Mouse (Mus musculus) CD4-positive naive resting alpha-beta T cell, adult 76 days (primary cell): ENCODE results near the gene Gm45808. TPM values are rescaled to one million over a fixed set of nuclear protein-coding genes. Genes with fewer than 3 reads are reported as not detected.

Experiments used
- total RNA-seq: library from RNA; stranded (reverse); gene quantifications from one replicate; pipeline ENCODE4 v1.2.4, GENCODE M21; 2023

Gene Gm45808
- not detected for total RNA-seq

DNA sequence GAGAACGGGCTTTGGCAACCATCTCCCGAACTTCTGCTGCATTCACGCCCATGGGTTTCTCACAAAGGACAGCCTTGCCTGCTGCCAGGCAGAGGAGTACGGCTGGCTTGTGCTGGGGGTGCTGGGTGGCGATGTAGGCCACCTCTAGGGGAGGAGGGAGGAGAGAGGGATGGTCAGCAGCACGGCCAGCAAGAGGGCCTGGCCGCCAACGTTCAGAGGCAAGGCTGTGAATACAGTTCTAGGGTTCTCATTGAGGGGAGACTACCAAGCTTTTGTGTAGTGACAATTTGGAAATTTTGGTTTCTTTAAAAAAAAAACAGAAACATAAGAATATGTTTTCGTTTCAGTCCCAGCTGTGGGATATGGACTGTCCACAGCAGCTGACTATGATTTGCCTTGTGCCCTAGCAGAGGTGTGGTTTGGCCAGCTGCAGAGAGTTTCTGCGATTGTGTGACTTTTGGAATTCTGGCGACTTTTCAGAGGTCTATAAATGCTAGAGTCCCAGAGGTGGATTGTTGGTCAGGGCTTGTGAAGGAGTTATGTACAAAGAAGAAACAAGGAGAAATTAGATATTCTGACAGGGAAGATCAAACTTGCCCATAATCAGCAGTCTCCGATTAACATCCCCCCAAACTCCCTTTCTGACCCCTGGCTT is at the start of gene Gm45808:
Gene Gm45808, minus strand, starts transcription at position 51 of the 655 bp plus-strand sequence.

DNA sequence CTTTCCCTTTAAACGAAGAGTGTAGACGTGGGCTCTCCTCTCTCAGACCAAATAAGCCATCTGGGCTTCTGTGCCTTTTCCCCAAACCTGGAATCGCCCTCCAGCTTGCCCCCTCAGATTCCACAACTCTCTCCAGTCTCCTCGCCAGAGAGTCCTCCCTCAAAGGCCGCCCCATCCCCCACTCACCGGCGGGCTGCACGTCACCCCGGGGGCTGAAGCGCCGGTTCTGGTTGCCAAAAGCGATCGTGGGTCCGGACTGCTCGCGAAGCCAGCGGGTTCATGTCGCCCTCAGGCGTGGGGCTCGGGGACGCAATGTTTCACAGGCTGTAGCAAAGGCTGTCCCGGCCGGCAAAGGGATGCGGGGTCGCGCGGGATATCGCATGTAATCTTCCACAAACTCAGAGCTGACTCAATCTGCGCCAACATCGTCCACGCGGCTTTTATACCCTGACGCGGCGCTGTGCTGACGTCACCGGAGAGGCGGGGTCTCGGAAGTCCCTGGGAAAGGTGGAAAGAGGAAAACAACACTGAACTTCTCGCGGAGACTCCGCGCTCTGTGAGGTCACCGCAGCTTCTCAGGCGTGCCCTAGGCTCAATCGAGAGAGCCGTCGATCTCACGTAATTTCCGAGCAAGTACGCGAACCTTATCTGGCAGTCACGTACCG is 39.3 kb upstream of the Gm45808 start, which contains the start of the genes Ppp1r15a and Plekha4:
Gene Ppp1r15a, minus strand, starts transcription at position 460 of the 665 bp plus-strand sequence.
Gene Plekha4, plus strand, starts transcription at position 522 of the 665 bp plus-strand sequence.

DNA sequence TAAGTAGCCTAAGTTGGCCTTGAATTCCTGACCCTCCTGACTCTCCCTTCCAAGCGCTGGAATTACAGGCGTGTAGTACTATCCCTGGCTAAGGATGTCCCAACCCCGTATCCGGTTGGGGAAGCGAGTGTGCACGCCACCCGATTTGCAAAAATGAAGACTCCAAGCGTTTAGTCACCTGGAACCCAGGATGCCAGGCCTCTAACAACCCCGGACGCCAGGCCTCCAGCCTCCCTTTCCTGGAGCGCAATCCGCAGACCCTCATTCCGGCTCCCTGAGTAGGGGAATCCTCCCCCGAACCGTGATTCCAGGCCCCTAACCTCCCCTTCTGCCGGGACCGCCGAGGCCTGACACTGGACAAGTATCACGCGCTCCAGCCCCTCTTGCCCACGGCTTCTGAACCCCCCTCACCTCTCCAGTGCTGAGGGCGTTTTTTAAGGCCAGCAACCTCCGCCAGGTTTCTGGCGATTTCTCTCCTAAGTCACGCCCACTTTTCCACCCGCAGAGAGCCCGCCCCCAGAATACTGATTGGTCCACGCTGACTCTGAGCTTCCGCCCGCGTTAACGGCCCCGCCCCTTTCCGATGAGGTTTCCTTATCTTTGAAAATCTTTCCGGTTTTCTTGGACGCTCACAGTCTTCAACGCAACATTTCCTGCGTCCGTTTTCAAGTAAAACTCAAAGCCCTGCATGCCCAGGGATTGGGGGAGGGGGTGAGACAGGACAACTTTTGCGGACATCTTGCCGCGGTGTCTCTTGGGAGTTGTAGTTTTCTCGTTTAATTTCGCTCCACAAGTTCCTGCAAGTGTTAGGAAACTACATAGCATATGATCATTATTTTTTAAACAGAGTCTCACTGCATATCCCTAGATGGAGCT is 23.5 kb upstream of the Gm45808 start, which contains the start of gene Nucb1:
Gene Nucb1, minus strand, starts transcription at position 495 of the 876 bp plus-strand sequence.

DNA sequence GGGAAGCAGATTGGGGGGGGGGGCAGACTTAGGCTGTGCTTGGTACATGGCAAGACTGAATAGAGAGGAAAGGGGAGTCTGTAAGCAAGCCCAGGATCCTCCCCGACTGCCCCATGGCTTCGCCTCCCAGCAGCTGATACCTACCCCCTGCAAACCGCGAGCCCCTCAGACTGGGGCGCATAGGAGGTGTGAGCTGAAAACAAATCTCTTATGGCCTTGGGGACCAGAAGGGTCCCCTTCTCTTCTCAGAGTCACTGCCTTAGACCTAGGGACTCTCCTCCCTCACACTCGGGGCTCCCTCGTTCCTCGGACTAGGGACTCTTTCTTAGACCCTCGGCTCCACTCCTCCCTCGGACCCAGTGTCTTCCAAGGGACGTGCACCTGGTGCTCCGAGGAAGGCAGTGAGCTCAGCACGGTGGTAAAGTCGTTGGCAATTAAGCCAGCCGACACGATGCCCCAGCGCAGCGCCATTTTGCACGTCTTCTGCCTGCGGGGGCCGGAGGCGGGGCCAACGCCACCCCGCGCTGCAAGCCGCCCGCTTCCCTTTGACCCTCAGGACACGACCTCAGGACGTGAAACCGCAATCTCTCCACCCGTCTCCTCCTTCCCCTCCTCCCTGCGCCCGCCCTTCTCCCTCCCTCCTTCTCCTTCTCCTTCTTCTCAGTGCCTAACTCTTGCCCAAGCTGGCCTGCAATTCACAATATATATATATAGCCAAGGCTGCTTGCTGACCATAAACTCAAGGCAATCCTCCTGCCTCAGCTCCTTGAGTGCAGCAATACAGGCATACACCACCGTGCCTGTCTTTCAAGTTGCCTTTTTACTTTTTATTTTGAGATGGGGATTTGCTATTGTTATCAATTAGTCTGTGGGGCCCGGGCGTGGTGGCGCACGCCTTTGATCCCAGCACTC is 1.9 kb upstream of the Gm45808 start, which contains the start of gene Dhdh:
Gene Dhdh, minus strand, starts transcription at position 513 of the 912 bp plus-strand sequence.

DNA sequence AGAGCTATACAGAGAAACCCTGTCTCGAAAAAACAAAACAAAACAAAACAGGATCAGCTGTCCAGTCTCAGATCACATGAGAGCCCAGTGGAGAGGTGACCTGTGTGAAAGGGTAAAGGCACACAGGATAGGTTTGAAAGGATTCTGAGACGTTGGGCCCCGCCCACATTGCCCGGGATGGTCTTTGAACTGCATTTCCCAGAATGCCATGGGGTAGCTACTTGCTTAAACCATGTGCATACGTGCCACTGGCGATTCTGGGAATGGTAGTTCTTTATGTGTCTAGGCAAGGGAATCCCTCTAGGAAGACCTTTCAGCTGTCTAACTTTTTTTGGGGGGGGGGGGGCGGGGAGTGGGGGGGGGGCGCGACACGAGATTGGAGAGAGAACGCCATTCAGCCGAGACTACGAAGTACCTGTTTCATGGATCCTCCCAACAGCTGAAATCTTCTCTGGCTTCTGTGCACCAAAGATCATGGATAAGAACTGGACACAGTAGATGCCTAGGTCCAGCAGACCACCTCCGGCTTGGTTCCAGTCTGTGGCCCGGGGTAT is 5.2 kb downstream of the Gm45808 start, which contains the start of gene Tulp2:
Gene Tulp2, plus strand, starts transcription at position 504 of the 554 bp plus-strand sequence.

DNA sequence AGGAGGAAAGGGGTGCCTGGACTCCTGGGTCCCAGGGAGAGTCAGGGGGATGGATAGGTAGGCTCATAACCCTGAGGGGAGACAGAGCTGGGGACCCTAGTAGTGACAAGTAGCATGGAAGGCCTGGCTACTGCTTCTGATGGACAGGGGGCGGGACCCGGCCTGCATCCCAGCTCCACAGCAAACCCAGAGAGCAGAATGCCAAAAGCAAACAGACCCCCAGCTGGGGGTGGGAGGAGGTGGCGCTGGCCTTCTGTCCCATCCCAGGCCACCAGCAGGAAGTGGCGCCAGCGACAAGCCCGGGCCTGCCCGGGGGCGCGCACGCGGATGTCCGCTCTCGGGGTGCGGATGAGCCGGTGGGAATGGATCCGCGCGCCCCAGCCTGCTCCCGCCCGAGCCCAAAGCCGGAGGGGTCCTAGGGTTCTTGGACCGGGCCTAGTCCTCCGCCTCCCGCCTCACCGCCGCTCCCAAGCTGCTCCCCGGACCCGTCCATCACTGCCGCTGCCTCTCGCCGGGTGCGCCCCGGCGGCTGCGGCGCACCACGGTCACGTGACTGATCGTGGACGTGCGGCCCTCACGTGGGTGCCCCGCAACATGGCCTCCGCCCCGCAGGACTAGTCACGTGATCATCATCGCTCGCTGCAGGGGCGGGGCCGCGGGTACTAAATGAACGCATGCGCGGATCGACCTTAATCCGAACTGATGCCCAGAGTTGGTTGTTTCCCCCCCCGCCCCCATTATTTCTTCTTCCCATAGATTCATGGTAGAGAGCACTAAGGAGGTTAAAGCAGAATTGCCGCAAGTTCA is 20.1 kb downstream of the Gm45808 start, which contains the start of gene Bax:
Gene Bax, minus strand, starts transcription at position 616 of the 807 bp plus-strand sequence.

DNA sequence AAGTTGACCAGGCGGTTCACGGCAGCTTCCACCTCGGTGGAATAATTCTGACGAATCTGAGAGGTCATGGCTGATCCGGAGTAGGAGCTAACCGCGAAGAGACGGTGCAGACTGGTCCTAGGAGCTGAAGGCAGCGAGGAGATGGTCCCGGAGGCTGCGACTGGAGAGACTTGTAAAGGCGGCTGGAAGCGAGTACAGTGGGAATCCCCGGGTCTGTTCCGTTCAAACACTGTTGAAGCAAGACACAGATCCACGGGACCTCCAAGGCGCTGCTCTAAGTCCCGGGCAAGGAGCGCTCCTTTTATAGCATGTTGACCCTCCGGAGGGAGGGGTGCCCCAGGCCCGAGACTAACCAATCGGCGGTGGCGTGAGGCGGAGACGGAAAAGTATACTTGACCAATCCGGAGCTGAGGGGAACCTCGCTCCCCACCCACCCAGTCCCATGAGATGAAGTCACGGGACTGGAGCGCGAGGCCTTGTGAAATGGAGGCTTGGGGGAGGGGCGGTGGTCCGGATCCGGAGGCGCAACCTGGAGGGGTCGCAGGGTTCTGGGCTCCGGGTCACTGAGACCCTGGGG is 27.0 kb downstream of the Gm45808 start, which contains the start of gene Ftl1:
Gene Ftl1, minus strand, starts transcription at position 321 of the 577 bp plus-strand sequence.

DNA sequence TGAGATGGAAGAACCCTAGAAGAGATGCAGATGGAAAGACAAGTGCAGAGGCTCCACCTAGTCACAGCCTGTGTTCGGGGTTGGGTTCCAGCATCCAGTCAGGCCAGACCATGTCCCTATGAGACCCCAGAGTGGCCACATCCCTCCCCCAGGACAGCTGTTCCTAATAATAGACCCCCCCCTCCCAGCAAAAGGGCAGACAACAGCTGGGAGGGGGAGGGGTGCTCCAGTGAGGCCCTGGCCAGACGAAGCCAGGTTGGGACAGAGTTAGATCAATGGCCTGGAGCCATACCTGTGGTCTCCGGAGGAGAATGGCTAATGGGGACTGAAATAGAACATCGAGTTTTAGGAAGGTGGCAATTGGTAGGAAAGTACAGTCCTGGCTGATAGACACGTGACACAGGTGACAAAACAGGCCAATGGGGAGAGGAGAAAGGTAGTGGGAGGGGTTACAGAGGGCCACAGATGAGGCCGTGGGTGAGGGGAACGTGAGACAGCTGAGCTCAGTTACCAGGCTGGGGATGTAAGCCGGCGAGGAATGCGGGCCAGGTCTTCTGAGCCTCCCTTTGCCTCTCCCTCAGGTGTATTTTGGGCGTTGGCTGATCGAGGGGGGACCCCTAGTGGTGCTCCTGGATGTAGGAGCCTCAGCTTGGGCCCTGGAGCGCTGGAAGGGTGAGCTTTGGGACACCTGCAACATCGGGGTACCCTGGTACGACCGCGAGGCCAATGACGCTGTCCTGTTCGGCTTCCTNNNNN is 48.9 kb downstream of the Gm45808 start, which contains the start of gene Ruvbl2:
Gene Ruvbl2, minus strand, starts transcription at position 576 of the 756 bp plus-strand sequence.

DNA sequence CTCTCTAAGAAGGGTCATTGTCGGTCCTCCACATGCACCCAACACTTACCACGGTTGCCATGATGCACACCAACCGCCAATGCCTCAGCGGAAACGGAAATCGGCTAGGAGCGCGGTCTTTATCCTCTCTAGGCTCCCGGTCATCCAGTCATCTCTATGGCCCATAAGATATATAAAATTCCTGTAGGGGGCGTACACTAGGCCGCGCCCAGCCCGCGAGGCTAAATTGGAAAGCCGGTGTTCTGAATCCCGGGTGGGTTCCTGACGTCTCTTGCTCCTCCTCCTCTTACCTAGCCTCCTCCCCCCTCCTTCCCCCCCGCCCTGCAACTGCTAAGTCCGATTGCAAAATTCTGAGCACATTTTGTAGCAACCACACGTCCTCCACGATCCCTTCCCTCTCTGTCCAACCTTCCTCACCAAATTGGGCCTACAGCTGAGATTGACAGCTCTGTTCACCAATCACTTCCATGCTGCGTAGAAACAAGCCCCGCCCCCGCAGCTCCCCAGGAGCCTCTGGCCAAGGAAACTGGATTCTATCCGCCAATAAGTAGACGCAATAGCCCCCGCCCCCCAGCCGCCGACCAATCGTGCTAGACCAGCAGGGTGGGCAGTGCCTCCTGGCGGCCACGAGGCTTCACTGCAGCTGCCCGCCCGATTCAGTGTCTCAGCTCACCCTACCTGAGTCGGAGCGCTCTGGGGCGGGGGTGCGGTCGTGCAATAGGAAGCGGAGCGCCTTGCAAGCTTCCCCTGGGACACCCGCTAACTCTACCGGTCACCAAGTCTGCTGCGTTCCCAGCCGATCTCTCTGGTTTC is 52.2 kb downstream of the Gm45808 start, which contains the start of gene Gys1:
Gene Gys1, plus strand, starts transcription at position 642 of the 813 bp plus-strand sequence.

DNA sequence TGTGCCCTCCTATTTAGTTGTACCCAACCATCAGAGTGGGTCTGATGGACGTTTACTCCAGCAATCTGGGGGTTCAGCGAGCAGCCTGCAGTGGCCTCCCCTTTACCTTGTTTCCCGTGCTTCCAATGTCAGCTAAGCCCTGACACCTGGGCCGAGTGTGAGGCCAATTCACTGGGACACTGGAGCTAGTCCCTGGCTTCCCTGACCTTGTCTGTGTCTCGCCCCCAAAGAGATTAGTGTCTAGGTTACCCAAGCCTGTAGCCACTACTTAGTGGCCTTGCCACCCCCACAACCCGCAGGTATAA is 66.0 kb downstream of the Gm45808 start, which contains the start of gene Lhb:
Gene Lhb, plus strand, starts transcription at position 206 of the 305 bp plus-strand sequence.

Other genes starting within 250 kb of the Gm45808 start
- gene Cd37, start 247.7 kb downstream of the Gm45808 start, total RNA-seq = 344 TPM
- gene Slc6a16, start 245.7 kb downstream of the Gm45808 start, total RNA-seq = not detected
- not detected for gene Slc6a21, start 209.3 kb downstream of the Gm45808 start, total RNA-seq
- 8.1 TPM for gene Trpm4, start 153.0 kb downstream of the Gm45808 start, total RNA-seq
- gene Hrc, start 151.5 kb downstream of the Gm45808 start, total RNA-seq = not detected
- 0.26 TPM for gene Ppfia3, start 119.8 kb downstream of the Gm45808 start, total RNA-seq
- not detected for gene Lin7b, start 116.2 kb downstream of the Gm45808 start, total RNA-seq
- 741 TPM for gene Snrnp70, start 91.1 kb downstream of the Gm45808 start, total RNA-seq
- not detected for gene Kcna7, start 81.2 kb downstream of the Gm45808 start, total RNA-seq
- not detected for gene Ntf5, start 73.1 kb downstream of the Gm45808 start, total RNA-seq
- gene Lhb, start 66.0 kb downstream of the Gm45808 start, total RNA-seq = not detected
- 6.8 TPM for gene Gys1, start 52.0 kb downstream of the Gm45808 start, total RNA-seq
- gene Ruvbl2, start 48.7 kb downstream of the Gm45808 start, total RNA-seq = 48.1 TPM
- gene Ftl1, start 26.9 kb downstream of the Gm45808 start, total RNA-seq = 649 TPM
- 78.4 TPM for gene Bax, start 19.9 kb downstream of the Gm45808 start, total RNA-seq
- gene Tulp2, start 4.9 kb downstream of the Gm45808 start, total RNA-seq = not detected
- gene Dhdh, start 2.0 kb upstream of the Gm45808 start, total RNA-seq = 1.8 TPM
- 61.9 TPM for gene Nucb1, start 23.6 kb upstream of the Gm45808 start, total RNA-seq
- gene Ppp1r15a, start 39.5 kb upstream of the Gm45808 start, total RNA-seq = 681 TPM
- 1.2 TPM for gene Plekha4, start 39.5 kb upstream of the Gm45808 start, total RNA-seq
- not detected for gene Hsd17b14, start 68.1 kb upstream of the Gm45808 start, total RNA-seq
- gene Bcat2, start 83.3 kb upstream of the Gm45808 start, total RNA-seq = 65.6 TPM
- not detected for gene Fgf21, start 128.7 kb upstream of the Gm45808 start, total RNA-seq
- not detected for gene Fut1, start 130.5 kb upstream of the Gm45808 start, total RNA-seq
- gene Izumo1, start 135.0 kb upstream of the Gm45808 start, total RNA-seq = not detected
- gene Rasip1, start 140.7 kb upstream of the Gm45808 start, total RNA-seq = 0.73 TPM
- not detected for gene Mamstr, start 153.2 kb upstream of the Gm45808 start, total RNA-seq
- not detected for gene Fut2, start 179.6 kb upstream of the Gm45808 start, total RNA-seq
- not detected for gene Ntn5, start 197.2 kb upstream of the Gm45808 start, total RNA-seq
- not detected for gene Sec1, start 207.6 kb upstream of the Gm45808 start, total RNA-seq
- gene Car11, start 213.0 kb upstream of the Gm45808 start, total RNA-seq = 8.1 TPM
- gene Dbp, start 218.3 kb upstream of the Gm45808 start, total RNA-seq = 29.5 TPM
- gene Rpl18, start 228.6 kb upstream of the Gm45808 start, total RNA-seq = 2,694 TPM
- 21.3 TPM for gene Sphk2, start 231.2 kb upstream of the Gm45808 start, total RNA-seq
- 1.5 TPM for gene Fam83e, start 234.4 kb upstream of the Gm45808 start, total RNA-seq
- not detected for gene Spaca4, start 239.0 kb upstream of the Gm45808 start, total RNA-seq